ENCODE assay signal across 8 mouse cellular contexts in the genomic region with DNA sequence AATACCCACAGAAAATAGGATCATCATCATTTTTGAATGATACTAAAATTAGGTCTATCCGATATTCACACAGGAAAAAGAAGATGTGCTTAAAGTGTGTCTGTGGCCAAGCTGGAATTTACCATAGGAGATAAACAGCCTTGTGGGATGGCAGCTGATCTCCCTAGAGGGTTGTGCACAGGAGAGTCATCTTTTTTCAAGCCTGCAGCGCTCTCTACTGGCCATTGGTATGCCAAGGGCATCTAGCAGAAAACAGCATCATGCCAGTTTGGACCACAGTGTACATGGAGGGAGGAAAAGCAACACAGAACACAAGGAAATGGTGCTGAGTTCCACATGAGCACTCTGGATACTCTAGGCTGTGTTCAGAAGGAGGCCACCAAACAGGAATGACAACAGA.
DNase-seq lines count a peak whose midpoint lies in the region; ATAC-seq and TF ChIP-seq lines count a peak whose summit lies in the region.

No protein-coding gene starts in this region.

- H3K4me2 ChIP-seq in heart, embryonic 12.5 days = no peak overlapping the region
- H3K4me2 ChIP-seq in forebrain, embryonic 14.5 days (ENCODE audit: low read length) = no peak overlapping the region

- TF ChIP-seq CTCF in brain, embryonic 14.5 days (IDR thresholded peaks at IDR 0.05; ENCODE audit: borderline replicate concordance, extremely low read depth, insufficient read depth, insufficient read length) = peak; percentile 73; the same call in 1 of the 2 replicates

- peak; percentile 12 to 49 for DNase-seq in heart, adult 18-20 months
- peak; percentile 90 for DNase-seq in brain, embryonic 14.5 days (ENCODE audit: low read depth)
- DNase-seq in forebrain, embryonic 14.5 days (ENCODE audit: low spot score) = peak; percentile 91
- peak; percentile 38 for DNase-seq in induced T-regulatory cell, adult 2 months (ENCODE audit: low read depth)
- DNase-seq in left cerebral cortex, adult 18-20 months (ENCODE audit: low spot score in 2 of 2) = peak; percentile 84 to 87
- DNase-seq in right cerebral cortex, postnatal 25 days = peak; percentile 76

- H3K27me3 ChIP-seq in heart, embryonic 12.5 days (replicated peaks) = no peaks in the 10 kb centered on the region
- H3K27me3 ChIP-seq in forebrain, embryonic 14.5 days (replicated peaks; ENCODE audit: control insufficient read depth, insufficient read depth, low read length) = no peaks in the 10 kb centered on the region

- no peaks in the 10 kb centered on the region for H3K9me3 ChIP-seq in heart, embryonic 12.5 days (replicated peaks)
- no peaks in the 10 kb centered on the region for H3K9me3 ChIP-seq in forebrain, embryonic 14.5 days (replicated peaks; ENCODE audit: control insufficient read depth, low read length)

- no peak for TF ChIP-seq POLR2A in brain, embryonic 14.5 days (IDR thresholded peaks at IDR 0.05; ENCODE audit: borderline replicate concordance, extremely low read depth, insufficient read depth, insufficient read length, poor library complexity, severe bottlenecking)

- no peaks in the 10 kb centered on the region for H3K36me3 ChIP-seq in heart, embryonic 12.5 days
- H3K36me3 ChIP-seq in forebrain, embryonic 14.5 days (ENCODE audit: control insufficient read depth, insufficient read depth, low read length) = no peaks in the 10 kb centered on the region

- no peak overlapping the region for H3K4me3 ChIP-seq in heart, embryonic 12.5 days
- no peak overlapping the region for H3K4me3 ChIP-seq in forebrain, embryonic 14.5 days (ENCODE audit: low read depth, low read length)

- 23% methylated on average over 2 of the region's 2 CpGs for WGBS in heart, embryonic 12.5 days
- WGBS in forebrain, embryonic 14.5 days = 38% methylated on average over 2 of the region's 2 CpGs

- H3K27ac ChIP-seq in heart, embryonic 12.5 days (ENCODE audit: poor library complexity, severe bottlenecking) = no peak overlapping the region
- no peak overlapping the region for H3K27ac ChIP-seq in forebrain, embryonic 14.5 days (ENCODE audit: low read depth, low read length)

- no peak overlapping the region for H3K9ac ChIP-seq in heart, embryonic 12.5 days
- H3K9ac ChIP-seq in forebrain, embryonic 14.5 days (ENCODE audit: low read length) = no peak overlapping the region

- no peak for ATAC-seq in heart, embryonic 12.5 days (ENCODE audit: insufficient number of reproducible peaks, low FRiP score)
- peak; percentile 89 for ATAC-seq in forebrain, embryonic 14.5 days
- peak; percentile 72 for ATAC-seq in megakaryocyte, adult 5-6 weeks (ENCODE audit: poor library complexity, severe bottlenecking)

- H3K4me1 ChIP-seq in heart, embryonic 12.5 days (replicated peaks) = no peaks in the 10 kb centered on the region
- no peaks in the 10 kb centered on the region for H3K4me1 ChIP-seq in forebrain, embryonic 14.5 days (ENCODE audit: control insufficient read depth, insufficient read depth, low read length)

Comparison
In these comparisons a context has a peak if more than half of its experiments do, and no peak if none do; other contexts are left out.
1. DNase-seq: peak in every context shown above with its lines; median percentile 91 in forebrain, embryonic 14.5 days; 90 in brain, embryonic 14.5 days; 86 in left cerebral cortex, adult 18-20 months; 76 in right cerebral cortex, postnatal 25 days; 38 in induced T-regulatory cell, adult 2 months; 30 in heart, adult 18-20 months.